Mouse (Mus musculus): Measurements from ENCODE around the gene Pold3. TPM values are rescaled to one million over a fixed set of nuclear protein-coding genes. Genes with fewer than 3 reads are reported as not detected.
"Not testable (repeated sequence)": the region's sequence is repeated elsewhere in the genome, so short reads cannot be mapped to it uniquely, and the experiment has no call there.

Gene Pold3
- polyA plus RNA-seq, 1 experiment from 2014 or later = 71.9 TPM

- Histone ChIP-seq H3K4me1 (ENCODE audit: insufficient read depth) (no peaks in the 10 kb centered on the region), H3K4me2 (no peak overlapping the region), H3K9ac (no peak overlapping the region), H3K27me3 (ENCODE audit: insufficient read depth, low read length) (no peaks in the 10 kb centered on the region), H3K36me3 (ENCODE audit: insufficient read depth) (peaks cover 70% of the 10 kb centered on the region), H3K4me3 (ENCODE audit: low read depth, low read length) (no peak overlapping the region), H3K9me3 (ENCODE audit: low read depth, low read length) (no peaks in the 10 kb centered on the region), H3K27ac (ENCODE audit: low read depth) (no peak overlapping the region)
- DNase-seq = no peak
- 83% methylated on average over 6 of the region's 6 CpGs for WGBS
- peak; percentile 33 for TF ChIP-seq CTCF (IDR thresholded peaks at IDR 0.05; ENCODE audit: low read depth)
- no peak for ATAC-seq (ENCODE audit: insufficient read depth)
These were observed 37.6 kb downstream of the Pold3 start for GRCm38 (mm10) chr7:100083812-100084211.

DNA sequence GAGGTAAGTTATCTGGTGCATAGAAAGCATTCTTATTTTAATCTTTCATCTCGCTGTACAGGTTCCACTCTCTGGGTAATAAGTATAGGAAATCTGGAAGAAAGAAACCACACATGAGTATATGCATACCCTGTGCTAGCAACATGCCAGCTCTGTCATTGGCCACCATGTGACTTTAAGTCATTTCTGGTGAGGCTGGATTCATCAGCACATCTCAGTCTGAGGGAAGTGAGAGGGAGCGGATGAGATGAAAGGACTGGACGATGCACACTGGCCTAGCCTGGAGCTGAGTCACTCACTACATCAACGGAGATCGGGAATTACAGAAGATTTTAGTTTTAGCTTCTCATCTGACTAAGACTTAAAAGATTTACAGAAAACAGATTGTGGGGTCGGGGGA is 38.5 kb downstream of the Pold3 start:
- Histone ChIP-seq H3K27me3 (ENCODE audit: insufficient read depth, low read length) (no peaks in the 10 kb centered on the region), H3K36me3 (ENCODE audit: insufficient read depth) (peaks cover 63% of the 10 kb centered on the region), H3K9ac (no peak overlapping the region), H3K4me1 (ENCODE audit: insufficient read depth) (no peaks in the 10 kb centered on the region), H3K4me3 (ENCODE audit: low read depth, low read length) (no peak overlapping the region), H3K9me3 (ENCODE audit: low read depth, low read length) (no peaks in the 10 kb centered on the region), H3K4me2 (no peak overlapping the region), H3K27ac (ENCODE audit: low read depth) (no peak overlapping the region)
- TF ChIP-seq CTCF (IDR thresholded peaks at IDR 0.05; ENCODE audit: low read depth) = no peak
- ATAC-seq (ENCODE audit: insufficient read depth) = no peak
- WGBS = 92% methylated on average over 6 of the region's 6 CpGs
- DNase-seq = no peak

- 60% methylated on average over 12 of the region's 12 CpGs for WGBS
- Histone ChIP-seq H3K9me3 (ENCODE audit: low read depth, low read length) (no peaks in the 10 kb centered on the region), H3K9ac (no peak overlapping the region), H3K4me3 (ENCODE audit: low read depth, low read length) (no peak overlapping the region), H3K27ac (ENCODE audit: low read depth) (no peak overlapping the region), H3K36me3 (ENCODE audit: insufficient read depth) (peaks cover 37% of the 10 kb centered on the region), H3K4me1 (ENCODE audit: insufficient read depth) (no peaks in the 10 kb centered on the region), H3K27me3 (ENCODE audit: insufficient read depth, low read length) (no peaks in the 10 kb centered on the region), H3K4me2 (no peak overlapping the region)
- DNase-seq = no peak
- TF ChIP-seq CTCF (IDR thresholded peaks at IDR 0.05; ENCODE audit: low read depth) = no peak
- ATAC-seq (ENCODE audit: insufficient read depth) = no peak
These were observed 41.1 kb downstream of the Pold3 start for GRCm38 (mm10) chr7:100080087-100080781.

GRCm38 (mm10) chr7:100077071-100077470 is 44.3 kb downstream of the Pold3 start:
- no peaks in the 10 kb centered on the region for H3K4me1 ChIP-seq (ENCODE audit: insufficient read depth)
- DNase-seq (no peak), ATAC-seq (ENCODE audit: insufficient read depth) (no peak)
- no peak overlapping the region for H3K4me2 ChIP-seq
- no peaks in the 10 kb centered on the region for H3K27me3 ChIP-seq (ENCODE audit: insufficient read depth, low read length)
- 79% methylated on average over 4 of the region's 4 CpGs for WGBS
- no peak overlapping the region for H3K9ac ChIP-seq
- no peak for TF ChIP-seq CTCF (IDR thresholded peaks at IDR 0.05; ENCODE audit: low read depth)
- no peak overlapping the region for H3K27ac ChIP-seq (ENCODE audit: low read depth)
- no peaks in the 10 kb centered on the region for H3K9me3 ChIP-seq (ENCODE audit: low read depth, low read length)
- H3K36me3 ChIP-seq (ENCODE audit: insufficient read depth) = peaks cover 8% of the 10 kb centered on the region
- no peak overlapping the region for H3K4me3 ChIP-seq (ENCODE audit: low read depth, low read length)

DNA sequence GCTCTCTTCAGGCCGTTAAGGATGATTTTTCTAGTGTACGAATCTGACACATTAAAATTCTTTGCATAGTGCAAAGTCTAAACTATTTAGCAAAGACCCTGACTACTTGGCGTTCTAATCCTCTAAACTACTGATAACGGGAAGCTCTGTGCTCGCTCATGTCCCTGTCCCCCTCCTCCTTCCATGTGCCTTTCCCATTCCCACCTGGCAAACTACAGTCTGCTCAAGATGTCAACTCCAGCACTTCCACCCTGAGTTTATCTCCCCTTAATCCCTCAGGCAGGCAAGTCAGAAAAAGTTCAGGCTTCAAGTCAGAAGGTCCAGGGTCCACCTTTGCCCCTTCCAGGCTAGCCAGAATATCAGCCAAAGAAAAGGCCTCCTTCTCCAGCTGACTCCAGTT is 45.1 kb downstream of the Pold3 start:
- DNase-seq (peak; percentile 24), ATAC-seq (ENCODE audit: insufficient read depth) (no peak)
- no peak for TF ChIP-seq CTCF (IDR thresholded peaks at IDR 0.05; ENCODE audit: low read depth)
- Histone ChIP-seq H3K36me3 (ENCODE audit: insufficient read depth) (peaks cover 4% of the 10 kb centered on the region; the same call in 1 of the 2 replicates), H3K9ac (no peak overlapping the region), H3K27me3 (ENCODE audit: insufficient read depth, low read length) (no peaks in the 10 kb centered on the region), H3K4me1 (ENCODE audit: insufficient read depth) (no peaks in the 10 kb centered on the region), H3K4me3 (ENCODE audit: low read depth, low read length) (no peak overlapping the region), H3K9me3 (ENCODE audit: low read depth, low read length) (no peaks in the 10 kb centered on the region), H3K4me2 (no peak overlapping the region), H3K27ac (ENCODE audit: low read depth) (no peak overlapping the region)
- WGBS = 39% methylated on average over 5 of the region's 5 CpGs

GRCm38 (mm10) chr7:100073959-100074358 is 47.4 kb downstream of the Pold3 start:
- Histone ChIP-seq H3K36me3 (ENCODE audit: insufficient read depth) (no peaks in the 10 kb centered on the region), H3K9me3 (ENCODE audit: low read depth, low read length) (no peaks in the 10 kb centered on the region), H3K4me1 (ENCODE audit: insufficient read depth) (no peaks in the 10 kb centered on the region), H3K4me3 (ENCODE audit: low read depth, low read length) (no peak overlapping the region), H3K4me2 (no peak overlapping the region), H3K9ac (no peak overlapping the region), H3K27me3 (ENCODE audit: insufficient read depth, low read length) (no peaks in the 10 kb centered on the region), H3K27ac (ENCODE audit: low read depth) (no peak overlapping the region)
- DNase-seq (peak; percentile 54), ATAC-seq (ENCODE audit: insufficient read depth) (0 out of 2 replicates have a peak, but pooled peaks have one; percentile 17)
- peak; percentile 13; the same call in 1 of the 2 replicates for TF ChIP-seq CTCF (IDR thresholded peaks at IDR 0.05; ENCODE audit: low read depth)
- WGBS = 28% methylated on average over 2 of the region's 2 CpGs

DNA sequence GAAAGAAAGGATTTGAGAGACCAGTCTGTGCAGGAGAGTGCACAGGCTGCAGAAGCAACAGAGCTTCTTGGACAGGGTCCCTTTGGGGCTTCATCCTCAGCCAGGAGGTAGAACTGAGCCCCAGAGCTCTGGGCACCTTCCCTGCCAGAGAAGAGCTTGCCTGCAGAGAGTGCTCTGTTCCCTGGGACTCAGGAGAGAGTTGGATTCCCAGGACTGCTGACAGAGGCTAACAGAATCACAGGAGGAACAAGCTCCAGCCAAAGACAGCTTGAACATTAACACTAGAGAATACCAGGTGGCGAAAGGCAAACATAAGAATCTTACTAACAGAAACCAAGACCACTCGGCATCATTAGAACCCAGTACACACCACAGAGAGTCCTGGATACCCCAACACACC is 68.4 kb downstream of the Pold3 start:
- DNase-seq; H3K36me3 ChIP-seq (ENCODE audit: insufficient read depth); H3K27ac ChIP-seq (ENCODE audit: low read depth); H3K9ac ChIP-seq; H3K4me3 ChIP-seq (ENCODE audit: low read depth, low read length); H3K4me2 ChIP-seq; H3K9me3 ChIP-seq (ENCODE audit: low read depth, low read length); ATAC-seq (ENCODE audit: insufficient read depth); H3K27me3 ChIP-seq (ENCODE audit: insufficient read depth, low read length); H3K4me1 ChIP-seq (ENCODE audit: insufficient read depth): not testable (repeated sequence)
- WGBS = 83% methylated on average over 2 of the region's 2 CpGs

Measured in lung, embryonic 14.5 days (tissue).